Mouse (Mus musculus): ENCODE data around the gene AA986860.

- TF ChIP-seq CTCF (IDR thresholded peaks at IDR 0.05; ENCODE audit: low read depth) (no peak), EP300 (IDR thresholded peaks at IDR 0.05; ENCODE audit: low read depth) (no peak)
Measured at GRCm38 (mm10) chr1:130716513-130717290, 15.1 kb upstream of the AA986860 start.

Measured in liver, postnatal 0 days (tissue).